Mouse (Mus musculus) right cerebral cortex, postnatal 25 days (tissue): Measurements from ENCODE around the gene Krcc1.
"Not testable (repeated sequence)": the region's sequence is repeated elsewhere in the genome, so short reads cannot be mapped to it uniquely, and the experiment has no call there.

Source experiments
- DNase-seq: peaks from one replicate; pipeline ENCODE4 v3.0.0; 2022

Krcc1 gene

GRCm38 (mm10) chr6:71262142-71262833 lies 9.2 kb upstream of the Krcc1 start:
- no peak for DNase-seq

- DNase-seq: not testable (repeated sequence)
Observed at GRCm38 (mm10) chr6:71267603-71268002, 3.9 kb upstream of the Krcc1 start.

DNA sequence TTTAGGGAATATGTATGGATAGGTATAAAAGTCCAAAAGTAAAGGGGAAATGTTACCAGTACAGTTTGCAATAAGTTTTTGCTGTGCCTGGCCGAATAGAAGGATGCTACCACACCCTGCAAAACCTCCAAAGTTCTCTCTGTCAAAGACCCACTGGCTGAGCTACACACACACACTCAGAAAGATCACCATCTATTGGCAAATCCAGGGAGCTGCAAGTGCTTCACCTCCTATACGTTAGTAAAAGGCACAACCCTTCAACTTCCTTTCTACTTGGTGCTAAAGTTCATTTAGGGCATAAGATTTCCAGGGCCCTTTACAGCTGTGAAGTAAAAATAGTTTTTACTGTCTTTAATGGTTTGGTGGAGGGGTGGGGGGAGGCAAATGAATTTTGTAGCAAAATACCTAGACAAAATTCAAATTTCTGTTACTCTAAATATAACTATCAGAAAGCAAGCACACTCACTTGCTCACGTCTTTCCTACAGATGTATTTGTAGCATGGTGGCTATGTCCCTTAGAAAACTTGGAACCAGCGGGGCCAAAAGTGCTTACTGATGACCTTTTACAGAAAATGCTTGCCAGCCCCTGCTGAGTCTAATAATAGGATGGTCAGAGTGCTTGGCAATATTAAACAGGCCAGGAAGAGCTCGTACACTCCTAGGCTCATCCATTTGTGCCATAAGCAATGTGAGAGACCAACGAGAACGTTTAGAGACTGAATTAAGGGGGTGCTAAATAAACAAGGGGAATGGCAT lies 2.4 kb upstream of the Krcc1 start:
- no peak for DNase-seq

- DNase-seq: not testable (repeated sequence)
Observed at GRCm38 (mm10) chr6:71269686-71270050, 1.8 kb upstream of the Krcc1 start.

DNA sequence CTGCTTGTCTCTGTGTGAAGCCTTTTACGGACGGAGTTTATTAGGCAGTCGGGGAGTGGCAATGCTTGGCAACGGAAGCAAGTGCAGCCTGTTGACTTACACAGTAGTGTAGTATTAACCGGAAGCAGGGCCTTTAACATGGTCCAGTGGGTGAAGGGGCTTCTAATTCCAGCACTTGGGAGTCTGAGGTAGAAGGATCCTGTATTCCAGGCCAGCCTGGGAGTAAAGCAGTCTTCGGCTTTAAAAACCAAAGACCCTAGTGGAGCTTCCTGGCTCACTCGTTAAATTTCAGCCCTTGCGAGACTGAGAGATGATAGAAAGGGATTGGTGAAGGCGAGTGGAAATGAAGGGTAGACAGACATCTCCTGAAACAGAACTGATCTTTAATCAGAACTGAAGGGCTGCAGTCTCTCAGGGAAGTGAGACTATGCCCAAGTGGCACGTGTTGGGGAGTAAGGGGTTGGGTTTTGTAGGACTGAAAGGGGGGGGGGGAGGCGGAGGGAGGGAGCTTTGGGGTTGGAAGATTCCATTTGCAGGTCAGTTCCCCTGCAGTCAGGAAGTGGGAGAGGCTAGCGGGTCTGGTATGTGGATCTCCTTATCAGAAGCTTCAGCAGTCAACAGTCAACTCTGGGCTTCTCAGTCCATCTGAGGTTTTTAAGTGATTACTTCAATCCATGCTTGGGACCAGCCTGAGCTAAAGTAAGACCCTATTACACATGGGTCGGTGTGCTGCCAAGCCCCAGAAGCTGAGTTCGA lies 998 bp upstream of the Krcc1 start:
- DNase-seq: no peak

DNA sequence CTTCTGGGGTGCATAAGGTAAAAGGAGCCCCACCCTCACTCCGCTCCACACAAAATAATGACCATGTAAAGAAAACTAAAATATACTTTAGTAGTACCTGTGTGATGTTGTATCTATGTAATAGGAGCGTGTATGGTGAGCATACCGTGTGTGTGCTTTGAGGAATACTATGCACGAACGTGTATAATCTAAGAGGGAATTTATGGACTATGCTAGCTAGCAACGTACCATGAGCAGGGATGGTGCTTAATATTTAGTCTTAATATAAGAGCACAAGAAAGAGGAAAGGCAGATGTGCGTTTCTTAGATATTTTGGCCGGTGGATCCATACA lies 454 bp upstream of the Krcc1 start:
- DNase-seq: no peak

DNA sequence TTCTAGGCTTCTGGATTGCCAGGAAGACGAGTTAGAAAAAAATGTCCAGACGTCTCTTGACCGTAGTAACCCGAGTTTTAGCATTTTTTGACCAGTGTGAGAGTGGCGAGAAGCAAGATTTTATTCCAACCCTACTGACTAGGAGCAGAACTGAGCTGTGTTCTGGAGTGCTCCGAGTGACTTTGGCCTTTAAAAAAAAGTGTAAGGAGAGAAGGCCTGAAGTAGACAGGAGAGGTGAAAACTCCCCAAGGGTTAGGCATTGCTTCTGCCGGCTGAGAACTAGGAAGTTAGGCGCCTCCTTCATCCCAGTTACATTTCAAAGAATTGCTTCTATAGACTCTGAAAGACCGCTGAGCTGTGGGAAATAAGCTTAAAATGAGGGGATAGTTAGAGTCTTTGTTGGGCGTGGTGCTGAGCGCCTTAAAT lies 852 bp downstream of the Krcc1 start:
- no peak for DNase-seq

DNA sequence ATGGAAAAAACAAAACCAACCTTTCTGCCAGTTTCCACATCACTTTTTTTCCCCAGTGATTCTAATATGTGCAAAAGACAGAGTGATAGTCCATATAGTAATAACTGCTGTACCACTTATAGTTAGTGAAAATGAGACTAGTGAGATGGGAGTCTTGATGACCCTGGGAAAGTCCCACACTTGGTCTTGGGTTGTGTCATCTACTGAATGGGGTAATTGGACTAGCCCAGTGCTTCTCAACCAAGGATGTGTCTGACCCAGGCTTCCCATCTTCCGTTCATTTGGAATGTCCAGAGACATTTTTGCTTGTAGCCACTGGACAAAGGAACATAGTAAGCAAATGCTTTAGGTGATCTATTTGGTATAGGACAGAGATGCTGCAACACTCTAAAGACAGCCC lies 2.2 kb downstream of the Krcc1 start:
- DNase-seq: no peak

- DNase-seq: no peak
Observed at GRCm38 (mm10) chr6:71274621-71275020, 3.1 kb downstream of the Krcc1 start.

GRCm38 (mm10) chr6:71279418-71279817 lies 7.9 kb downstream of the Krcc1 start:
- DNase-seq: no peak

DNA sequence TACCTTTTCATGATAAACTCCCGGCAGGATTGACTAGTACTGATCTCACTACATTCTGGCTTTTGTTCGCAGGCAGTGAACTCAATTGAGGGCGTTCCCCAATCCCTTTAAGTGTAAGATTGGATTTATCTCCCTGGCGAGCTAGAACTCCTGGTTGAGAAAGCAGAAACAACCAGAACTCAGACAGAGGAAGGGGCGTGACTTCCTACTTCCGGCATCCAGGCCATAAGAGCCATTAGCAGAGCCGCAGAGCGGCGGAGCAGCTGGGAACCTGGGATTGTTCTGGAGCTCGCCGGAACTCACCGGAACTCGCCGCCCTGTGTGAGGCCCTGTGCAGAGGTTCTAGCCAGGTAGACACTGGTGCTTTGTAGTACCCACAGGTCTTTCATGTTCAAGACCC lies 22.0 kb downstream of the Krcc1 start:
- DNase-seq: no peak

DNA sequence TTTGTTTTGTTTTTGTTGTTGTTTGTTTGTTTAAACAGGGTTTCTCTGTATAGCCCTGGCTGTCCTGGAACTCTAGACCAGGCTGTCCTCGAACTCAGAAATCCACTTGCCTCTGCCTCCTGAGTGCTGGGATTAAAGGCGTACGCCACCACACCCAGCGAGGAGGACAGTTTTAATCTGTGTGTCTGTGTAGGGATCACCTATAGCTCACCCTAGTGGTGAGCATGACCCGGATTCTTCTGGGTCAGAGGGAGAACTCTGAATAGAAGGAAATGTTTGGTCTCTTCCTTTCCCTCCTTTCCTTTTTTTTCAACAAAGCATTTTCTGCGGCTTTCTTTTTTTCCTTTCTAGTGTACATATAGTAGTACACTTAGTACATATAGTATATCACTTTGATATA lies 23.8 kb downstream of the Krcc1 start:
- DNase-seq: no peak

DNA sequence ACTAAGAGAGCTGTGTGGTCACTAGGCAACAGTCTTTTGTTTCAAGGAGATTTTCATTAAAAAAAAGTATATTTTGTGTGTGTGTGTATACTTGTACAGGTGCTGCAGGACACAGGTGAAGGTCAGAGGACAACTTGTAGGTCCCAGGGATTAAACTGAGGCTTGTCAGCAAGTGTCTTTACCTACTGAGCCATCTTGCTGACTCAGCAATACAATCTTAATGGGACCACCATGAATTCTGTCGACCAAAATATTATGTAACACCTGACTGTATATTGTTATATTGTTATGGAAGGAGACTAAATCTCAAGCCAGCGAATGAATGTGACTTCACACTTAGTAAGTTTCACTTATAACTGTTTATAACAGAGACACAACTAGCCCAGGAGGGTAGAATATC lies 26.6 kb downstream of the Krcc1 start:
- no peak for DNase-seq

DNA sequence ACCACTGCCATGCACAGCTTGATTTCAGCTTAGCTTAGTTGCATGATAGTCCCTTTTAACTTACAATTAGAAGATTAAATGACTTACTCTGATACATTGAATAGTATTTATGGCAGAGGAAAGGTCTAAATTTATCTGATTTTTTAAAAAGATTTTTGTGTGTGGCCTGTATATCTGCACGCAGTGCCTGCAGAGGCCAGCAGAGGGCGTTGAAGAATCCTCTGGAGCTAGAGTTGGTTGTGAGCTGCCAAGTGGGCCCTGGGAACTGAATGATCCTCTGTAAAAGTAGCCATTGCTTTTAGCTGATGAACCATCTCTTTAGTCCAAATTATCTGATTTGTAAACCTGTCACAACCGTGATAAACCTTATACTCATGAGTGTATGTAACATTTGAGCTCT lies 27.3 kb downstream of the Krcc1 start:
- no peak for DNase-seq

GRCm38 (mm10) chr6:71302097-71302731 lies 30.7 kb downstream of the Krcc1 start:
- DNase-seq: no peak

GRCm38 (mm10) chr6:71307486-71307885 lies 36.0 kb downstream of the Krcc1 start:
- no peak for DNase-seq

- no peak for DNase-seq
Observed at GRCm38 (mm10) chr6:71321826-71322283, 50.4 kb downstream of the Krcc1 start, which contains the start of gene Smyd1. TSS of gene Smyd1 (minus strand) at chr6:71322233.

DNA sequence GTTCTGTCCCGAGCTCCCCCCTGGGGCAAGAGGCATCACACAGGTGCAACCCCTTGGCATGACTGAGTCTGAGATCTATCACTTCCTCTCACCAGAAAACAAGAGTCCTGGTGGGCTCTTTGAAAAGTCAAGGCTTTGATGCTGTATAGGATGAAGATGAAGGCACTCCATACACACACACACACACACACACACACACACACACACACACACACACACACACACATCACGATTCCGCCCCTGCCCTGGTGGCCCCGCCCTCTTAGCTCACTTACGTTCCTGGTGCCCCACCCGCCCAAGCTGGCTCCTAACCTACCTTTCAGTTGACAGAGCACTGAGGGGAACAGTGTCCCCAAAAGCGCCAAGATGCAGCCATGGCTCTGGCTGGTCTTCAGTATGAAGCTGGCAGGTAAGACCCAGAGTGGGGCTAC lies 51.0 kb downstream of the Krcc1 start, which contains the start of gene Cd8b1:
Gene Cd8b1 (plus strand): TSS at position 298 of the 431 bp plus-strand sequence.
- no peak for DNase-seq

DNA sequence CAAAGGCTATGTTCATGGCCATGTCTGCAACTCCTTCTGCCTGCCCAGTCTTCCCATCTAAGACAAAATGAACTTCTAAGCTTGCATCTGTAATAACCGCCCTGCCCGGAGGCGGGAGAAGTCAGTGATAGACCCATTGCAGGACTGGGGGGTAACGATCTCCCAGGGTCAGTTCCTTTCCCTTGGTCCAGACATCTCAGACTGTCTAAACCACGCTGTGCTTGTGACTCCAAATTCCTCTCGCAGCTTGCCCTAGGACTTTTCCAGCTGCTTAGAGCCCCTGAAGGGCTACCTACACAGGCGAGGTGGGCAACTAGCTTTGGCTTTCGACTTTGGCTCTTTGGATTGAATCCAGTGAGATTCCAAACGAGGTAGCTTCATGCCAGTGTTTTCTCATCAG lies 53.3 kb downstream of the Krcc1 start:
- no peak for DNase-seq

- no peak for DNase-seq
Observed at GRCm38 (mm10) chr6:71329881-71330280, 58.4 kb downstream of the Krcc1 start.

- DNase-seq: no peak
Observed at GRCm38 (mm10) chr6:71330486-71330885, 59.0 kb downstream of the Krcc1 start.

- DNase-seq: not testable (repeated sequence)
Observed at GRCm38 (mm10) chr6:71331491-71331890, 60.0 kb downstream of the Krcc1 start.
